Mouse (Mus musculus): Measurements from ENCODE around the gene Uqcc2. TPM values are rescaled to one million over a fixed set of nuclear protein-coding genes. Genes with fewer than 3 reads are reported as not detected.

The Uqcc2 gene
- total and polyA plus RNA-seq, 3 experiments: 126 to 240 (median 198) TPM

- no peak for DNase-seq (ENCODE audit: extremely low read depth)
- no peaks in the 10 kb centered on the region for H3K27me3 ChIP-seq (replicated peaks)
- H3K4me2 ChIP-seq (ENCODE audit: insufficient read depth, low read depth, poor library complexity, severe bottlenecking): no peak overlapping the region
- no peak overlapping the region for H3K4me3 ChIP-seq (replicated peaks in 1 of 3; ENCODE audit: low read depth in 2 of 3, low read length in 2 of 3, poor library complexity in 1 of 3)
- no peak overlapping the region for H3K9ac ChIP-seq (ENCODE audit: insufficient read depth, low read depth)
- peaks cover 6 to 47% of the 10 kb centered on the region in 2 experiments for H3K36me3 ChIP-seq (replicated peaks in 1 of 2; ENCODE audit: control insufficient read depth in 1 of 2, insufficient read depth in 1 of 2, low read length in 1 of 2)
- TF ChIP-seq MEF2A (IDR thresholded peaks at IDR 0.05; ENCODE audit: borderline replicate concordance, low read depth, low read length) (no peak), MAX (IDR thresholded peaks at IDR 0.05; ENCODE audit: low read length) (no peak), RAD21 (IDR thresholded peaks at IDR 0.05; ENCODE audit: low read depth, low read length) (no peak)
- dilution Hi-C loops (cut with MboI; ENCODE audit: extremely low pct_ligation_motif_present, extremely low pct_unique_long_range_greater_than_20kb, low sequenced_read_pairs) (no loop called here), in situ Hi-C loops (cut with MboI; ENCODE audit: low pct_ligation_motif_present, low pct_unique_long_range_greater_than_20kb, low sequenced_read_pairs) (no loop called here)
- H3K4me1 ChIP-seq (ENCODE audit: control insufficient read depth in 1 of 2, insufficient read depth in 2 of 2): peaks cover 0 to 30% of the 10 kb centered on the region in 2 experiments; a peak in 2 of 4 replicates
- no peaks in the 10 kb centered on the region for H3K79me2 ChIP-seq (replicated peaks; ENCODE audit: control insufficient read depth, extremely low read depth, insufficient read depth, poor library complexity, severe bottlenecking)
- no peak overlapping the region for H3K27ac ChIP-seq (ENCODE audit: insufficient read depth, low read depth)
- peaks cover 9% of the 10 kb centered on the region for H3K9me3 ChIP-seq (replicated peaks; ENCODE audit: low read length)
Observed at GRCm38 (mm10) chr17:27074849-27075745, 58.6 kb downstream of the Uqcc2 start.

- Histone ChIP-seq H3K27ac (ENCODE audit: insufficient read depth, low read depth) (no peak overlapping the region), H3K4me2 (ENCODE audit: insufficient read depth, low read depth, poor library complexity, severe bottlenecking) (no peak overlapping the region), H3K4me1 (ENCODE audit: control insufficient read depth in 1 of 2, insufficient read depth in 2 of 2) (peaks cover 2 to 38% of the 10 kb centered on the region in 2 experiments; a peak in 2 of 4 replicates), H3K9me3 (replicated peaks; ENCODE audit: low read length) (peaks cover 9% of the 10 kb centered on the region), H3K79me2 (replicated peaks; ENCODE audit: control insufficient read depth, extremely low read depth, insufficient read depth, poor library complexity, severe bottlenecking) (no peaks in the 10 kb centered on the region), H3K36me3 (replicated peaks in 1 of 2; ENCODE audit: control insufficient read depth in 1 of 2, insufficient read depth in 1 of 2, low read length in 1 of 2) (peaks cover 6 to 47% of the 10 kb centered on the region in 2 experiments), H3K4me3 (replicated peaks in 1 of 3; ENCODE audit: low read depth in 2 of 3, low read length in 2 of 3, poor library complexity in 1 of 3) (no peak overlapping the region), H3K27me3 (replicated peaks) (no peaks in the 10 kb centered on the region), H3K9ac (ENCODE audit: insufficient read depth, low read depth) (no peak overlapping the region)
- TF ChIP-seq PAX5 (IDR thresholded peaks at IDR 0.05; ENCODE audit: low read length): no peak
- TF ChIP-seq ZNF384 (IDR thresholded peaks at IDR 0.05; ENCODE audit: low read depth, low read length): no peak
- no peak for TF ChIP-seq GABPA (IDR thresholded peaks at IDR 0.05; ENCODE audit: insufficient replicate concordance, low read depth, low read length)
- no peak for TF ChIP-seq ETS1 (conservative IDR thresholded peaks at IDR 0.05; ENCODE audit: low read depth, low read length)
- no peak for TF ChIP-seq HCFC1 (IDR thresholded peaks at IDR 0.05; ENCODE audit: low read depth, low read length)
- TF ChIP-seq RCOR1 (conservative IDR thresholded peaks at IDR 0.05; ENCODE audit: low read depth, low read length): no peak
- TF ChIP-seq CTCF (conservative IDR thresholded peaks at IDR 0.05 in 1 of 2, IDR thresholded peaks at IDR 0.05 in 1 of 2; ENCODE audit: low read depth in 2 of 2, low read length in 2 of 2): no peak
- TF ChIP-seq SMC3 (IDR thresholded peaks at IDR 0.05; ENCODE audit: low read depth, low read length): no peak
- no peak for TF ChIP-seq JUN (IDR thresholded peaks at IDR 0.05; ENCODE audit: insufficient read depth, low read depth, low read length)
- no peak for TF ChIP-seq MYC (IDR thresholded peaks at IDR 0.05; ENCODE audit: low read depth, low read length)
- no peak for TF ChIP-seq POLR2A (IDR thresholded peaks at IDR 0.05; ENCODE audit: low read depth, low read length)
- TF ChIP-seq CHD2 (IDR thresholded peaks at IDR 0.05; ENCODE audit: low read length): no peak
- TF ChIP-seq ZC3H11A (IDR thresholded peaks at IDR 0.05; ENCODE audit: low read depth, low read length): no peak
- TF ChIP-seq MAX (IDR thresholded peaks at IDR 0.05; ENCODE audit: low read length): no peak
- dilution Hi-C loops (cut with MboI; ENCODE audit: extremely low pct_ligation_motif_present, extremely low pct_unique_long_range_greater_than_20kb, low sequenced_read_pairs) (no loop called here), in situ Hi-C loops (cut with MboI; ENCODE audit: low pct_ligation_motif_present, low pct_unique_long_range_greater_than_20kb, low sequenced_read_pairs) (no loop called here)
- no peak for DNase-seq (ENCODE audit: extremely low read depth)
Observed at GRCm38 (mm10) chr17:27074236-27074635, 59.5 kb downstream of the Uqcc2 start.

Data from CH12.LX (cell line).